Mouse (Mus musculus) liver, adult 2 months (tissue): ENCODE data around the gene Agpat4. TPM values are rescaled to one million over a fixed set of nuclear protein-coding genes. Genes with fewer than 3 reads are reported as not detected.

Experiments used
- DNase-seq: peaks from one replicate; pipeline ENCODE4 v3.0.0-alpha.2; 2011; ENCODE audit warnings: low read depth, low spot score; ENCODE audit errors: extremely low read depth
- H3K27ac ChIP-seq: fragments of 200-500 bp; replicated peaks from 2 replicates; pipeline ENCODE4 v1.5.1; 2012; ENCODE audit warnings: low read depth, mild to moderate bottlenecking, control low read depth, inconsistent platforms, low read length; ENCODE audit not compliant: insufficient read depth
- H3K27me3 ChIP-seq: fragments of 200-500 bp; 2 replicates; pipeline ENCODE4 v1.6.1; 2012; ENCODE audit warnings: mild to moderate bottlenecking, moderate library complexity, low read length, inconsistent platforms; ENCODE audit not compliant: control insufficient read depth, insufficient read depth
- H3K36me3 ChIP-seq: fragments of 200-500 bp; 2 replicates; pipeline ENCODE4 v1.6.1; 2012; ENCODE audit warnings: low read length, inconsistent platforms; ENCODE audit not compliant: control insufficient read depth, insufficient read depth
- H3K4me1 ChIP-seq: fragments of 200-500 bp; 2 replicates; pipeline ENCODE4 v1.6.1; 2011; ENCODE audit warnings: low read length; ENCODE audit not compliant: control insufficient read depth, insufficient read depth
- H3K4me3 ChIP-seq: fragments of 200-500 bp; 2 replicates; pipeline ENCODE4 v1.5.1; 2011; ENCODE audit warnings: low read depth, mild to moderate bottlenecking, control low read depth, low read length, moderate library complexity; ENCODE audit not compliant: insufficient read depth
- H3K79me2 ChIP-seq: fragments of 200-500 bp; 2 replicates; pipeline ENCODE4 v1.6.1; 2012; ENCODE audit warnings: inconsistent platforms, mild to moderate bottlenecking, low read length, moderate library complexity; ENCODE audit not compliant: control insufficient read depth, insufficient read depth
- H3K9ac ChIP-seq: fragments of 200-500 bp; 2 replicates; pipeline ENCODE4 v1.6.1; 2012; ENCODE audit warnings: low read depth, mild to moderate bottlenecking, control low read depth, inconsistent platforms, low read length
- CTCF ChIP-seq: fragments of 200-500 bp; IDR thresholded peaks from 2 replicates; pipeline ENCODE4 v1.5.1; 2011; ENCODE audit warnings: low read depth, low read length, control low read depth
- POLR2A ChIP-seq: fragments of 200-500 bp; IDR thresholded peaks from 2 replicates; pipeline ENCODE4 v1.6.1; 2011; ENCODE audit warnings: low read length, control low read depth; ENCODE audit not compliant: insufficient read depth; ENCODE audit errors: extremely low read depth
- WGBS: fragments of 180-500 bp; shearing (Covaris S2); methylation state at CpG from one replicate; pipeline ENCODE4 v1.1.7; 2018; 5-methylcytosine and 5-hydroxymethylcytosine counted together
- polyA plus RNA-seq: library from polyadenylated mRNA; depleted of rRNA; stranded (reverse); fragments of >200 nt; gene quantifications from 2 replicates; pipeline ENCODE4 v1.2.3, GENCODE M21; 2012
- total RNA-seq: library from RNA; depleted of rRNA; stranded (reverse); fragments of >200 nt; gene quantifications from 2 replicates; pipeline ENCODE4 v1.2.3, GENCODE M21; 2014

Gene Agpat4
- total and polyA plus RNA-seq, 2 experiments, result 0.60 to 1.2 TPM

- Histone ChIP-seq H3K4me1 (no peaks in the 10 kb centered on the region), H3K9ac (no peak overlapping the region), H3K4me3 (no peak overlapping the region), H3K79me2 (no peaks in the 10 kb centered on the region), H3K36me3 (no peaks in the 10 kb centered on the region), H3K27ac (no peak overlapping the region), H3K27me3 (no peaks in the 10 kb centered on the region)
- 69% methylated on average over 7 of the region's 7 CpGs for WGBS
- no peak for TF ChIP-seq POLR2A
- TF ChIP-seq CTCF, result no peak
- no peak for DNase-seq
Measured at GRCm38 (mm10) chr17:12104245-12104644, 14.3 kb upstream of the Agpat4 start.

- Histone ChIP-seq H3K79me2 (no peaks in the 10 kb centered on the region), H3K27me3 (no peaks in the 10 kb centered on the region), H3K27ac (no peak overlapping the region), H3K9ac (no peak overlapping the region), H3K4me3 (no peak overlapping the region), H3K4me1 (no peaks in the 10 kb centered on the region), H3K36me3 (no peaks in the 10 kb centered on the region)
- DNase-seq, result no peak
- no peak for TF ChIP-seq CTCF
- WGBS, result 86% methylated on average over 6 of the region's 6 CpGs
Measured at GRCm38 (mm10) chr17:12104690-12105089, 13.8 kb upstream of the Agpat4 start.

- Histone ChIP-seq H3K4me1 (no peaks in the 10 kb centered on the region), H3K27ac (no peak overlapping the region), H3K27me3 (no peaks in the 10 kb centered on the region), H3K9ac (no peak overlapping the region), H3K79me2 (no peaks in the 10 kb centered on the region), H3K4me3 (no peak overlapping the region), H3K36me3 (no peaks in the 10 kb centered on the region)
- TF ChIP-seq POLR2A, result no peak
- TF ChIP-seq CTCF, result no peak
- WGBS, result 66% methylated on average over 4 of the region's 4 CpGs
- DNase-seq, result no peak
Measured at GRCm38 (mm10) chr17:12106255-12106654, 12.2 kb upstream of the Agpat4 start.

- Histone ChIP-seq H3K27me3 (no peaks in the 10 kb centered on the region), H3K27ac (no peak overlapping the region), H3K4me1 (no peaks in the 10 kb centered on the region), H3K4me3 (no peak overlapping the region), H3K36me3 (no peaks in the 10 kb centered on the region), H3K79me2 (no peaks in the 10 kb centered on the region), H3K9ac (no peak overlapping the region)
- no peak for DNase-seq
- TF ChIP-seq POLR2A, result no peak
- TF ChIP-seq CTCF, result no peak
- 93% methylated on average over 6 of the region's 6 CpGs for WGBS
Measured at GRCm38 (mm10) chr17:12113626-12114025, 4.9 kb upstream of the Agpat4 start.

GRCm38 (mm10) chr17:12115086-12115485 is 3.4 kb upstream of the Agpat4 start:
- TF ChIP-seq CTCF, result no peak
- TF ChIP-seq POLR2A, result no peak
- Histone ChIP-seq H3K36me3 (no peaks in the 10 kb centered on the region), H3K79me2 (no peaks in the 10 kb centered on the region), H3K9ac (no peak overlapping the region), H3K27ac (no peak overlapping the region), H3K4me1 (no peaks in the 10 kb centered on the region), H3K4me3 (no peak overlapping the region), H3K27me3 (no peaks in the 10 kb centered on the region)
- no peak for DNase-seq
- WGBS, result 85% methylated on average over 2 of the region's 2 CpGs

GRCm38 (mm10) chr17:12118131-12118530 is 373 bp upstream of the Agpat4 start:
- DNase-seq, result no peak
- no peak overlapping the region for H3K9ac ChIP-seq
- TF ChIP-seq POLR2A (no peak), CTCF (no peak)
- WGBS, result 8% methylated on average over 9 of the region's 9 CpGs
- H3K27me3 ChIP-seq, result no peaks in the 10 kb centered on the region
- no peaks in the 10 kb centered on the region for H3K36me3 ChIP-seq
- H3K4me3 ChIP-seq, result no peak overlapping the region; the same call in 1 of the 2 replicates
- no peaks in the 10 kb centered on the region for H3K4me1 ChIP-seq
- H3K27ac ChIP-seq, result no peak overlapping the region
- H3K79me2 ChIP-seq, result no peaks in the 10 kb centered on the region
